Mouse (Mus musculus) intestine, postnatal 0 days (tissue): ENCODE measurements around the gene Cic. TPM values are rescaled to one million over a fixed set of nuclear protein-coding genes. Genes with fewer than 3 reads are reported as not detected.

ENCODE experiments used
- ATAC-seq: fragments of 200-750 bp; cut with Nextera tagmentation; 2 replicates; pipeline ENCODE4 v1.8.0; 2017; ENCODE audit warnings: mild to moderate bottlenecking, moderate TSS enrichment, moderate library complexity
- H3K27ac ChIP-seq: fragments of 300-500 bp; sonication (generic); 2 replicates; pipeline ENCODE4 v1.5.1; 2014; ENCODE audit warnings: mild to moderate bottlenecking, low read depth, low read length, moderate library complexity
- H3K27me3 ChIP-seq: fragments of 300-500 bp; sonication (generic); replicated peaks from 2 replicates; pipeline ENCODE4 v1.6.1; 2014; ENCODE audit warnings: low read length, mixed read lengths; ENCODE audit not compliant: control insufficient read depth, insufficient read depth
- H3K36me3 ChIP-seq: fragments of 300-500 bp; sonication (generic); 2 replicates; pipeline ENCODE4 v1.6.1; 2014; ENCODE audit warnings: mild to moderate bottlenecking, moderate library complexity; ENCODE audit not compliant: control insufficient read depth, insufficient read depth
- H3K4me1 ChIP-seq: fragments of 300-500 bp; sonication (generic); replicated peaks from 2 replicates; pipeline ENCODE4 v1.6.1; 2014; ENCODE audit warnings: antibody characterized with exemption, low read length, mixed read lengths; ENCODE audit not compliant: control insufficient read depth, insufficient read depth
- H3K4me2 ChIP-seq: fragments of 300-500 bp; sonication (generic); replicated peaks from 2 replicates; pipeline ENCODE4 v1.6.1; 2014; ENCODE audit warnings: low read depth, mild to moderate bottlenecking, moderate library complexity
- H3K4me3 ChIP-seq: fragments of 300-500 bp; sonication (generic); 2 replicates; pipeline ENCODE4 v1.5.1; 2014; ENCODE audit warnings: low read depth, low read length
- H3K9ac ChIP-seq: fragments of 300-500 bp; sonication (generic); 2 replicates; pipeline ENCODE4 v1.6.1; 2014; ENCODE audit warnings: mild to moderate bottlenecking, low read depth, low read length
- H3K9me3 ChIP-seq: fragments of 300-500 bp; sonication (generic); 2 replicates; pipeline ENCODE4 v1.6.1; 2016; ENCODE audit warnings: mixed run types; ENCODE audit not compliant: control insufficient read depth
- CTCF ChIP-seq: sonication (generic); IDR thresholded peaks from 2 replicates; pipeline ENCODE4 v1.5.1; 2016; ENCODE audit warnings: low read depth, mild to moderate bottlenecking, control low read depth, antibody characterized with exemption, moderate library complexity
- WGBS: fragments of 180-500 bp; shearing (Covaris S2); extraction: QIAGEN DNeasy Blood & Tissue Kit; methylation state at CpG from one replicate; pipeline ENCODE4 v1.1.7; 2014; 5-methylcytosine and 5-hydroxymethylcytosine counted together
- polyA plus RNA-seq: library from polyadenylated mRNA; unstranded; fragments of >200 nt; fragmentation: Nextera tagmentation; extraction: Ambion mirVana; gene quantifications from 2 replicates; pipeline ENCODE4 v1.2.1, GENCODE M21; 2015

Cic gene
- polyA plus RNA-seq, 1 experiment from 2014 or later, result 17.2 TPM

DNA sequence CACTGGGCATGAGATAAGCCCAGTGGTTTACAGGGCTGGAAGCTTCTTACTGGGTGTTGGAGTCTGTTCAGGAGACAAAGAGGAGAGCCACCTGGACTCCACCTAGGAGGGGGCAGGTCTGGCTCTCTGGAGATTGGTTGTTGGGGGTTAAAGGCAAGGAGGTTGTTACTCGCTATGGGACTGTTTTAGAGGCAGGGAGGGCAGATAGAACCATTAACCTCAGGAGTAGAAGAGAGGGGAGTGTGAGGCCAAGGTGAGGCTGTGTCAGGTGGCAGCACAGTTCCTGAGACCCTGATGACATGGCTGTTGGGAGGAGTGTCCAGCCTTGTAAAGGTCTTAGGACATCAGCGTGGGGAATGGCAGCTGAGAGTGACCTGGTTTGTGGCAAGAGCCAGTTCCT is 16.7 kb downstream of the Cic start:
- peaks cover 23% of the 10 kb centered on the region; the same call in 1 of the 2 replicates for H3K4me1 ChIP-seq
- H3K27ac ChIP-seq, result no peak overlapping the region; the same call in 1 of the 2 replicates
- no peaks in the 10 kb centered on the region for H3K9me3 ChIP-seq
- WGBS, result 57% methylated on average over 2 of the region's 2 CpGs
- no peak overlapping the region for H3K4me3 ChIP-seq
- H3K9ac ChIP-seq, result no peak overlapping the region
- peaks cover 46% of the 10 kb centered on the region for H3K36me3 ChIP-seq
- TF ChIP-seq CTCF, result no peak
- no peak for ATAC-seq
- H3K4me2 ChIP-seq, result peak overlapping the region; percentile 96
- H3K27me3 ChIP-seq, result no peaks in the 10 kb centered on the region

DNA sequence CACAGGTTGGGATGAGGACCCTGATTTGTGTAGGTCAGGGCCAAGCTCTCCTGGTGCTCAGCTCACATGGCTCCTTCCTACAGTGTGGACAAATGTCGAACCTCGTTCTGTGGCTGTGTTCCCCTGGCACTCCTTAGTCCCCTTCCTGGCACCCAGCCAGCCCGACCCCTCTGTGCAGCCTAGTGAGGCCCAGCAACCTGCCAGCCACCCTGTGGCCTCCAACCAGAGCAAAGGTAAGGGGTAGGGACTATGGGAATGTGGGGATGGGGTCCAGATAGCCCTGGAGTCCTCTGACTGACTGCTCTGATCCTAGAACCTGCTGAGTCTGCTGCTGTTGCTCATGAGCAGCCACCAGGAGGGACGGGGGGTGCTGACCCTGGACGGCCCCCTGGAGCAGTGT is 17.3 kb downstream of the Cic start:
- ATAC-seq, result no peak
- Histone ChIP-seq H3K4me1 (peaks cover 20% of the 10 kb centered on the region; the same call in 1 of the 2 replicates), H3K36me3 (peaks cover 52% of the 10 kb centered on the region), H3K4me3 (no peak overlapping the region), H3K4me2 (0 out of 2 replicates have a peak overlapping the region, but pooled peaks have one; percentile 1), H3K27me3 (no peaks in the 10 kb centered on the region), H3K9ac (no peak overlapping the region), H3K27ac (0 out of 2 replicates have a peak overlapping the region, but pooled peaks have one; percentile 0), H3K9me3 (no peaks in the 10 kb centered on the region)
- WGBS, result 52% methylated on average over 5 of the region's 5 CpGs
- no peak for TF ChIP-seq CTCF

DNA sequence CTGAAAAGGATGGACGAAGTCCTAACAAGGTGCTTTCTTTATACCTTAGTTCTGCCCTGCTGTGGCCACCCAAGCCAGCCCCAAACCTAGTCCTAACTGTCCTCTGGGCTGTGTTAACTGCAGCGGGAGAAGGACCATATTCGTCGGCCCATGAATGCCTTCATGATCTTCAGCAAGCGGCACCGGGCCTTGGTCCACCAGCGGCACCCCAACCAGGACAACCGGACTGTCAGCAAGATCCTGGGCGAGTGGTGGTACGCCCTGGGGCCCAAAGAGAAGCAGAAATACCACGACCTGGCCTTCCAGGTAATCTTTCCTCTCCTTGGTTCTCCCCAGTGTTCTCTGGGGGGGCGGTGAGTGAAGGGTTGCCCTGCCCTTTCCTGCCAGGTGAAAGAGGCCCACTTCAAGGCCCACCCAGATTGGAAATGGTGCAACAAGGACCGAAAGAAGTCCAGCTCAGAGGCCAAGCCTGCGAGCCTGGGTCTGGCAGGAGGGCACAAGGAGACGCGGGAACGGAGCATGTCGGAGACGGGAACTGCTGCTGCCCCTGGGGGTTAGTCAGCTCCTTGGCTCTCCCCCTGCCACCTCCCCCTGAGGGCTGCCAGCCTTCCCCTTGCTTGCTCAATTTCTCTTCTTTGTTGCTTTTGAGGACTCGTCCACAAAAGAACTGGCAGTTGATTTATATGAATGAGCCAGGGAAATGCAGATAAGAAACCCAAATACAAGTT is 18.2 kb downstream of the Cic start:
- no peak for TF ChIP-seq CTCF
- Histone ChIP-seq H3K9ac (no peak overlapping the region), H3K36me3 (peaks cover 61% of the 10 kb centered on the region), H3K9me3 (no peaks in the 10 kb centered on the region), H3K4me2 (no peak overlapping the region), H3K4me3 (no peak overlapping the region), H3K27me3 (no peaks in the 10 kb centered on the region), H3K4me1 (peaks cover 12% of the 10 kb centered on the region; the same call in 1 of the 2 replicates), H3K27ac (peak overlapping the region; percentile 0; the same call in 1 of the 2 replicates)
- 93% methylated on average over 20 of the region's 20 CpGs for WGBS
- no peak for ATAC-seq

DNA sequence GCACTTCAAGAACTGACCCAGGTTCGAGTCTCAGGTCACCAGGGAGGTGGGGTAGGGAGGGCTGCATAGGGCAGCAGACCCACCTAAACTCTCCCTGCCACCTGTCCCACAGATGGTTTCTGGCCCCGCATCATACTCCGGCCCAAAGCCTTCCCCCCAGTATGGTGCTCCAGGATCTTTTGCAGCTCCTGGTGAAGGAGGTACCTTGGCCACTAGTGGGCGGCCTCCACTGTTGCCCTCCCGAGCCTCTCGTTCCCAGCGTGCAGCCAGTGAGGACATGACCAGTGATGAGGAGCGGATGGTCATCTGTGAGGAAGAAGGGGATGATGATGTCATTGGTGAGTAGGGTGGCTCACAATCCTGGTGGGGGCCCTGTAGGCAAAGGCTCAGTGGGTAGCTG is 19.5 kb downstream of the Cic start:
- Histone ChIP-seq H3K36me3 (peaks cover 73% of the 10 kb centered on the region), H3K27me3 (no peaks in the 10 kb centered on the region), H3K27ac (no peak overlapping the region), H3K4me2 (no peak overlapping the region), H3K4me1 (0 out of 2 replicates have a peak, but pooled peaks cover 3% of the 10 kb centered on the region), H3K9ac (no peak overlapping the region), H3K9me3 (no peaks in the 10 kb centered on the region), H3K4me3 (no peak overlapping the region)
- no peak for ATAC-seq
- WGBS, result 84% methylated on average over 8 of the region's 8 CpGs
- TF ChIP-seq CTCF, result peak; percentile 46

DNA sequence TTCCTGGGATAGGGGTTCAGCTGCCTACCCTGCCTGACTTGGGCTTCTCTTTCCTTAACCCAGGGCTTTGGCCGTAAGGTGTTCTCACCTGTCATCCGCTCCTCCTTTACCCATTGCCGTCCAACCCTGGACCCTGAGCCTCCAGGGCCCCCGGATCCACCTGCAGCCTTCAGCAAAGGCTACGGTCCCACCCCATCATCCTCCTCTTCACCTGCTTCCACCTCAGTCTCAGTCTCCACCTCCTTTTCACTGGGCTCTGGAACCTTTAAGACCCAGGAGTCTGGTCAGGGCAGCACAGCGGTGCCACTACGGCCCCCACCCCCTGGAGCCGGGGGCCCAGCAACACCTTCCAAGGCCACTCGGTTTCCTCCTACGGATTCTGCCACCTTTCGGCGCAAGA is 20.5 kb downstream of the Cic start:
- ATAC-seq, result no peak
- Histone ChIP-seq H3K36me3 (peaks cover 84% of the 10 kb centered on the region), H3K4me1 (0 out of 2 replicates have a peak, but pooled peaks cover 3% of the 10 kb centered on the region), H3K27me3 (no peaks in the 10 kb centered on the region), H3K9ac (no peak overlapping the region), H3K27ac (no peak overlapping the region), H3K9me3 (no peaks in the 10 kb centered on the region), H3K4me3 (no peak overlapping the region), H3K4me2 (no peak overlapping the region)
- 94% methylated on average over 12 of the region's 12 CpGs for WGBS
- TF ChIP-seq CTCF, result no peak

DNA sequence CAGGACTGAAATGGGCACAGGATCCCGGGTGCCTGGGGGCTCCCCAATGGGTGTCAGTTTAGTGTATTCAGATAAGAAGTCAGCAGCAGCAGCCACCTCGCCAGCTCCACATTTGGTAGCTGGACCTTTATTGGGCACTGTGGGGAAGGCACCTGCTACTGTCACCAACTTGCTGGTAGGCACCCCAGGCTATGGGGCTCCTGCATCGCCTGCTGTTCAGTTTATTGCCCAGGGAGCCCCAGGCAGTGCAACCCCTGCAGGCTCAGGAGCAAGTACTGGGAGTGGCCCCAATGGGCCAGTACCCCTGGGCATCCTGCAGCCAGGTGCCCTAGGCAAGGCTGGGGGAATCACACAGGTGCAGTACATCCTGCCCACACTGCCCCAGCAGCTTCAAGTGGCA is 21.2 kb downstream of the Cic start:
- H3K9ac ChIP-seq, result no peak overlapping the region
- no peak overlapping the region for H3K4me3 ChIP-seq
- TF ChIP-seq CTCF, result no peak
- H3K27me3 ChIP-seq, result no peaks in the 10 kb centered on the region
- 71% methylated on average over 3 of the region's 3 CpGs for WGBS
- peaks cover 89% of the 10 kb centered on the region for H3K36me3 ChIP-seq
- no peak overlapping the region for H3K27ac ChIP-seq
- no peaks in the 10 kb centered on the region for H3K9me3 ChIP-seq
- H3K4me1 ChIP-seq, result 0 out of 2 replicates have a peak, but pooled peaks cover 3% of the 10 kb centered on the region
- no peak overlapping the region for H3K4me2 ChIP-seq
- ATAC-seq, result no peak
